Mouse (Mus musculus): ENCODE results near the gene Sdk2. TPM values are rescaled to one million over a fixed set of nuclear protein-coding genes. Genes with fewer than 3 reads are reported as not detected.

The Sdk2 gene
- polyA plus RNA-seq (2012; rRNA removed; ENCODE audit: low replicate concordance), result 0.24 and 3.0 TPM in 2 replicates

GRCm38 (mm10) chr11:114066951-114067762 is at the start of gene Sdk2:
Gene Sdk2 (minus strand): TSS chr11:114067046.

GRCm38 (mm10) chr11:113751484-113752084 is 315.3 kb downstream of the Sdk2 start, which contains the start of gene Cdc42ep4:
Gene Cdc42ep4 (minus strand): TSS chr11:113751881.

Measured in duodenum, adult 2 months (tissue).